ENCODE assay signal across 15 mouse cellular contexts in the genomic region with DNA sequence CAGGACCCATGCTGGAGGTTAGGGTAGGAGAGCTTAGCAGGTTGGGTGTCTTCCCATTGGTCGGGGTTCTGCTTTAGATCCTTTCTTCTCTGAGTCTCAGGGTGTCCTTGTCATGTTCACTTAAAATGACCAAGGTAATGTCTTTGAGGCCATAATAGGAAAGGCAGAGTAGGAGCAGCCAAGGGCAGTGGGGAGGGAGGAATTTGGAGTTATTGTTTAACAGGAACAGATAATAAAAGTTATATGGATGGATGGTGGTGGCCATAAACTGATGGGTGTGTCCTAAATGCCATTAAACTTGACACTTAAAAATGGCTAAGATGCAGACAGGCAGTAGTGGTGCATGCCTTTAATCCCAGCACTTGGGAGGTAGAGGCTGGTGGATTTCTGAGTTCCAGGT. TPM values are rescaled to one million over a fixed set of nuclear protein-coding genes. Genes with fewer than 3 reads are reported as not detected.
A peak's percentile ranks its signal among the peaks of the same experiment; 100 is the strongest.
DNase-seq lines count a peak whose midpoint lies in the region; ATAC-seq and TF ChIP-seq lines count a peak whose summit lies in the region.
"Had no signal": no experiment of that assay in that cellular context is flagged by ENCODE, and none has a peak within 500 bp of the region (broad histone marks: within the 10 kb centered on the region; RNA-seq: fewer than 3 reads in every experiment).

No protein-coding gene starts in this region.

- no peaks in the 10 kb centered on the region for H3K27me3 ChIP-seq in thymus, adult 2 months (ENCODE audit: control insufficient read depth, insufficient read depth, low read length)
- H3K27me3 ChIP-seq in kidney, embryonic 16.5 days (ENCODE audit: insufficient read depth, low read length): no peaks in the 10 kb centered on the region
- H3K27me3 ChIP-seq in forebrain, postnatal 0 days (ENCODE audit: insufficient read depth, low read length): no peaks in the 10 kb centered on the region
- H3K27me3 ChIP-seq: heart, embryonic 15.5 days; hindbrain, embryonic 13.5 days had no signal

- no peaks in the 10 kb centered on the region for H3K9me3 ChIP-seq in kidney, embryonic 16.5 days (ENCODE audit: low read length)
- no peaks in the 10 kb centered on the region for H3K9me3 ChIP-seq in forebrain, postnatal 0 days (ENCODE audit: low read length)
- H3K9me3 ChIP-seq: embryonic facial prominence, embryonic 10.5 days; forebrain, embryonic 10.5 days; heart, embryonic 15.5 days; hindbrain, embryonic 13.5 days had no signal

- no peak for TF ChIP-seq POLR2A in thymus, adult 2 months (IDR thresholded peaks at IDR 0.05; ENCODE audit: control insufficient read depth, extremely low read depth, insufficient read depth, low read length, poor library complexity)

- H3K27ac ChIP-seq in thymus, adult 2 months (ENCODE audit: control insufficient read depth, insufficient read depth, low read length): peak overlapping the region; percentile 45; the same call in 1 of the 2 replicates
- peak overlapping the region; percentile 68; the same call in 1 of the 2 replicates for H3K27ac ChIP-seq in kidney, embryonic 16.5 days (ENCODE audit: low read length)
- no peak overlapping the region for H3K27ac ChIP-seq in forebrain, postnatal 0 days (ENCODE audit: low read depth, low read length)
- H3K27ac ChIP-seq: embryonic facial prominence, embryonic 10.5 days; forebrain, embryonic 10.5 days; heart, embryonic 15.5 days; hindbrain, embryonic 13.5 days had no signal

- H3K4me1 ChIP-seq in thymus, adult 2 months (replicated peaks; ENCODE audit: control insufficient read depth, insufficient read depth, low read length): no peaks in the 10 kb centered on the region
- peaks cover 5% of the 10 kb centered on the region for H3K4me1 ChIP-seq in kidney, embryonic 16.5 days (ENCODE audit: insufficient read depth, low read length)
- H3K4me1 ChIP-seq in forebrain, postnatal 0 days (ENCODE audit: insufficient read depth): no peaks in the 10 kb centered on the region
- H3K4me1 ChIP-seq: heart, embryonic 15.5 days had no signal

- H3K4me2 ChIP-seq in kidney, embryonic 16.5 days (replicated peaks; ENCODE audit: low read depth, low read length): no peak overlapping the region
- no peak overlapping the region for H3K4me2 ChIP-seq in forebrain, postnatal 0 days (ENCODE audit: low read depth)
- H3K4me2 ChIP-seq: heart, embryonic 11.5 days; heart, embryonic 15.5 days; hindbrain, embryonic 13.5 days had no signal

- no peak overlapping the region for H3K9ac ChIP-seq in kidney, embryonic 16.5 days (replicated peaks; ENCODE audit: low read length)
- no peak overlapping the region for H3K9ac ChIP-seq in forebrain, postnatal 0 days
- H3K9ac ChIP-seq: heart, embryonic 15.5 days; hindbrain, embryonic 13.5 days had no signal

- ATAC-seq in kidney, embryonic 16.5 days (ENCODE audit: low FRiP score, low TSS enrichment): peak; percentile 29; the same call in 1 of the 2 replicates
- ATAC-seq in forebrain, postnatal 0 days: no peak
- ATAC-seq: forebrain, embryonic 14.5 days had no signal

- WGBS in thymus, adult 2 months: 96% methylated on average over 1 of the region's 1 CpGs
- WGBS in kidney, embryonic 16.5 days: 82% methylated on average over 1 of the region's 1 CpGs
- whole genome bisulfite sequencing in forebrain, postnatal 0 days: 84% methylated on average over 1 of the region's 1 CpGs

- H3K4me3 ChIP-seq in thymus, adult 2 months (ENCODE audit: control insufficient read depth, insufficient read depth, low read length): no peak overlapping the region
- no peak overlapping the region for H3K4me3 ChIP-seq in kidney, embryonic 16.5 days (ENCODE audit: low read length)
- H3K4me3 ChIP-seq in forebrain, postnatal 0 days (ENCODE audit: low read depth, low read length): no peak overlapping the region
- H3K4me3 ChIP-seq: embryonic facial prominence, embryonic 10.5 days; erythroblast, embryonic 14.5 days; forebrain, embryonic 10.5 days; heart, embryonic 15.5 days; hindbrain, embryonic 13.5 days had no signal

- no peak for TF ChIP-seq CTCF in thymus, adult 2 months (IDR thresholded peaks at IDR 0.05; ENCODE audit: borderline replicate concordance, control insufficient read depth, extremely low read depth, insufficient read depth, low read length, poor library complexity)
- TF ChIP-seq CTCF in forebrain, postnatal 0 days (IDR thresholded peaks at IDR 0.05; ENCODE audit: low read depth): no peak

- no peaks in the 10 kb centered on the region for H3K36me3 ChIP-seq in thymus, adult 2 months (ENCODE audit: control insufficient read depth, insufficient read depth, low read length)
- H3K36me3 ChIP-seq in kidney, embryonic 16.5 days (ENCODE audit: insufficient read depth, low read length): no peaks in the 10 kb centered on the region
- peaks cover 26% of the 10 kb centered on the region for H3K36me3 ChIP-seq in forebrain, postnatal 0 days (ENCODE audit: insufficient read depth)
- H3K36me3 ChIP-seq: embryonic facial prominence, embryonic 10.5 days; forebrain, embryonic 10.5 days; heart, embryonic 15.5 days had no signal

- peak; percentile 24 for DNase-seq in kidney, adult 11 months
- no peak for DNase-seq in kidney, postnatal 25 days
- DNase-seq in thymus, adult 2 months: no peak
- DNase-seq in thymus, postnatal 14 days: no peak
- DNase-seq in embryo, embryonic 10 days (ENCODE audit: low spot score): no peak
- DNase-seq in forebrain, postnatal 0 days: no peak
- DNase-seq in right cerebral cortex, adult 18-20 months: no peak

RNA-seq across cellular contexts. Expression of a gene that starts 22.3 kb away (rescaled TPM):
- polyA plus RNA-seq in thymus, adult 2 months (2012; rRNA removed): 14.7 and 18.6 TPM in 2 replicates
- 66.3 and 66.6 TPM in 2 replicates for polyA plus RNA-seq in kidney, embryonic 16.5 days (2015; fragmentation: Nextera tagmentation; extraction: Ambion mirVana)
- total RNA-seq in forebrain, postnatal 0 days (2014; rRNA removed): 26.3 and 28.3 TPM in 2 replicates
- 22.9 and 24.7 TPM in 2 replicates for polyA plus RNA-seq in forebrain, postnatal 0 days (2015; fragmentation: Nextera tagmentation; extraction: Ambion mirVana)
